Mouse (Mus musculus) bone marrow, adult 2 months (tissue): ENCODE measurements around the gene Zfp385a. TPM values are rescaled to one million over a fixed set of nuclear protein-coding genes. Genes with fewer than 3 reads are reported as not detected.
"Not testable (repeated sequence)": the region's sequence is repeated elsewhere in the genome, so short reads cannot be mapped to it uniquely, and the experiment has no call there.

Experiments
- H3K27ac ChIP-seq: fragments of 200-500 bp; 2 replicates; pipeline ENCODE4 v1.5.1; 2012; ENCODE audit warnings: low read depth, mild to moderate bottlenecking, control low read depth, inconsistent platforms, low read length; ENCODE audit not compliant: control insufficient read depth, poor library complexity, insufficient read depth
- H3K4me1 ChIP-seq: fragments of 200-500 bp; 2 replicates; pipeline ENCODE4 v1.6.1; 2011; ENCODE audit warnings: low read length; ENCODE audit not compliant: control insufficient read depth, insufficient read depth
- H3K4me3 ChIP-seq: fragments of 200-500 bp; replicated peaks from 2 replicates; pipeline ENCODE3; 2011; ENCODE audit warnings: mild to moderate bottlenecking, low read depth, low read length, control low read depth; ENCODE audit not compliant: control insufficient read depth
- CTCF ChIP-seq: fragments of 200-500 bp; IDR thresholded peaks from 2 replicates; pipeline ENCODE4 v1.5.1; 2011; ENCODE audit warnings: low read length, control low read depth; ENCODE audit not compliant: control insufficient read depth, insufficient read depth
- POLR2A ChIP-seq: fragments of 200-500 bp; IDR thresholded peaks from 2 replicates; pipeline ENCODE4 v1.6.1; 2011; ENCODE audit warnings: low read depth, mild to moderate bottlenecking, control low read depth, low read length, borderline replicate concordance; ENCODE audit not compliant: control insufficient read depth
- WGBS: fragments of 180-500 bp; shearing (Covaris S2); methylation state at CpG from one replicate; pipeline ENCODE4 v1.1.7; 2018; 5-methylcytosine and 5-hydroxymethylcytosine counted together
- polyA plus RNA-seq: library from polyadenylated mRNA; stranded (reverse); fragments of >200 nt; gene quantifications from 2 replicates; pipeline ENCODE4 v1.2.4, GENCODE M21; 2011; ENCODE audit warnings: low replicate concordance; ENCODE audit not compliant: missing spikeins, insufficient read depth, insufficient read length

Zfp385a gene
- polyA plus RNA-seq, 1 experiment, result 12.7 TPM

GRCm38 (mm10) chr15:103285778-103286417, 54.0 kb downstream of the Zfp385a start:
- no peak for TF ChIP-seq POLR2A
- TF ChIP-seq CTCF, result no peak
- H3K4me3 ChIP-seq, result no peak overlapping the region
- no peak overlapping the region for H3K27ac ChIP-seq
- 16% methylated on average over 1 of the region's 1 CpGs for WGBS
- no peaks in the 10 kb centered on the region; the same call in 1 of the 2 replicates for H3K4me1 ChIP-seq

GRCm38 (mm10) chr15:103284647-103285046, 55.2 kb downstream of the Zfp385a start:
- Histone ChIP-seq H3K4me3 (no peak overlapping the region), H3K4me1 (no peaks in the 10 kb centered on the region; the same call in 1 of the 2 replicates), H3K27ac (no peak overlapping the region)
- TF ChIP-seq CTCF (no peak), POLR2A (no peak)
- 51% methylated on average over 2 of the region's 2 CpGs for WGBS

- no peaks in the 10 kb centered on the region; the same call in 1 of the 2 replicates for H3K4me1 ChIP-seq
- 72% methylated on average over 3 of the region's 3 CpGs for WGBS
Measured at GRCm38 (mm10) chr15:103284066-103284465, 55.8 kb downstream of the Zfp385a start.

DNA sequence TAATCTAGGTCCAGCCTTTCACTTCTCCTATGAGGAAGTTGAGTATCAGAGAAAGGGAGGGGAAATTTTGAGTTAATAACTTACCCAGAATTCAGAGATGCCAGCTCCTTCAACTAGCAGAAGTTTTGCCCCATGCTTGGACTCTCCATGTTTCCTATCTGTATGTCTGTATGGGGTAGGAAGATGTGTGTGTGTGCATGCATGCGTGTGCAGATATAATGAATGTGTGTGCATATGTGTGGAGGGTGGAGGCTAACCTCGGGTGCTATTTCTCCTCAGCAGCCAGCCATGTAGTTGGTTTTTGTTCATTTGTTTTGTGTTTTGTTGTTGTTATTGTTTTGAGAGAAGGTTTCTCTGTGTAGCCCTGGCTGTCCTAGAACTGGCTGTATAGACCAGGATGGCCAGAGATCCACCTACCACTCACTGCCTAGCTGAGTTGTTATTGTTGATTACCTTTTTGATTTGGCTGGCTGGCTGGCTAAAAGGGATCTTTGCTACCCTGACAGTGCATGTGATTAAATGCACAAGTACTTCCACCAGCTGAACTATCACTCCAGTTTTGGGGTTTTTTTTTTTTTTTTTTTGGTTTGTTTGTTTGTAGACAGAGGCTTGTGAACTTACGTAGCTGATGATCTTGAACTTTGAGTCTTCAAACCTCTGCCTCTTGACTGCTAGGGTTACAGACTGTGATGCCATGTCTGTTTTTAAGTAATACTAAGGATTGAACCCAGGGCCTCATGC, 58.3 kb downstream of the Zfp385a start:
- H3K4me3 ChIP-seq, result no peak overlapping the region
- TF ChIP-seq CTCF, result no peak
- TF ChIP-seq POLR2A, result no peak
- H3K27ac ChIP-seq, result no peak overlapping the region
- 70% methylated on average over 3 of the region's 3 CpGs for WGBS
- no peaks in the 10 kb centered on the region; the same call in 1 of the 2 replicates for H3K4me1 ChIP-seq

More at GRCm38 (mm10) chr15:103284066-103284465, 55.8 kb downstream of the Zfp385a start:
- TF ChIP-seq POLR2A, result no peak
- peak; percentile 63 for TF ChIP-seq CTCF
- Histone ChIP-seq H3K27ac (no peak overlapping the region), H3K4me3 (no peak overlapping the region)

- no peaks in the 10 kb centered on the region; the same call in 1 of the 2 replicates for H3K4me1 ChIP-seq
Measured at GRCm38 (mm10) chr15:103280817-103281464, 59.0 kb downstream of the Zfp385a start.

GRCm38 (mm10) chr15:103279750-103280149, 60.1 kb downstream of the Zfp385a start:
- Histone ChIP-seq H3K27ac (no peak overlapping the region), H3K4me1 (no peaks in the 10 kb centered on the region; the same call in 1 of the 2 replicates), H3K4me3 (no peak overlapping the region)
- TF ChIP-seq CTCF, result peak; percentile 19; the same call in 1 of the 2 replicates
- no peak for TF ChIP-seq POLR2A
- 37% methylated on average over 3 of the region's 3 CpGs for WGBS

More at GRCm38 (mm10) chr15:103280817-103281464, 59.0 kb downstream of the Zfp385a start:
- 38% methylated on average over 3 of the region's 3 CpGs for WGBS
- Histone ChIP-seq H3K4me3 (no peak overlapping the region), H3K27ac (no peak overlapping the region)
- TF ChIP-seq POLR2A (no peak), CTCF (peak; percentile 71)

GRCm38 (mm10) chr15:103277949-103278348, 61.9 kb downstream of the Zfp385a start:
- Histone ChIP-seq H3K4me1 (no peaks in the 10 kb centered on the region; the same call in 1 of the 2 replicates), H3K4me3 (no peak overlapping the region), H3K27ac (no peak overlapping the region; the same call in 1 of the 2 replicates)
- TF ChIP-seq POLR2A, result no peak
- no peak for TF ChIP-seq CTCF
- 86% methylated on average over 7 of the region's 7 CpGs for WGBS

DNA sequence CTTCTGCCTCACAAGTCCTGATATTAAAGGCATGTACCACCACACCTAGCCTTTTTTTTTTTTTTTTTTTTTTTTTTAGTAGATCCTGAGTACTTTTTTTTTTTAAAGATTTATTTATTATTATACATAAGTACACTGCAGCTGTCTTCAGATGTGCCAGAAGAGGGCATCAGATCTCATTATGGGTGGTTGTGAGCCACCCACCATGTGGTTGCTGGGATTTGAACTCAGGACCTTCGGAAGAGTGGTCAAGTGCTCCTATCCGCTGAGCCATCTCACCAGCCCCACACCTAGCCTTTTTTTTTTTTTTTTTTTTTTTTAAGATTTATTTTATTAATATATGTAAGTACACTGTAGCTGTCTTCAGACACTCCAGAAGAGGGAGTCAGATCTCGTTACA, 64.0 kb downstream of the Zfp385a start:
- 89% methylated on average over 3 of the region's 3 CpGs for WGBS
- H3K27ac ChIP-seq, H3K4me3 ChIP-seq, H3K4me1 ChIP-seq: not testable (repeated sequence)
